Mouse (Mus musculus) C2C12 (cell line): Measurements from ENCODE around the gene Mtg2.

Experiments
- CEBPB ChIP-seq: IDR thresholded peaks from one replicate; pipeline ENCODE4 v1.6.1; 2011; ENCODE audit warnings: low read depth, mild to moderate bottlenecking, control low read depth, moderate library complexity
- CTCF ChIP-seq: IDR thresholded peaks from one replicate; pipeline ENCODE4 v1.5.1; 2011; ENCODE audit not compliant: control insufficient read depth, insufficient read depth, insufficient read length
- MAX ChIP-seq: IDR thresholded peaks from one replicate; pipeline ENCODE4 v1.6.1; 2011; ENCODE audit warnings: mild to moderate bottlenecking, control low read depth
- MYOD1 ChIP-seq: IDR thresholded peaks from one replicate; pipeline ENCODE4 v1.6.1; 2011; ENCODE audit warnings: low read depth; ENCODE audit not compliant: control insufficient read depth, insufficient read length
- USF1 ChIP-seq: IDR thresholded peaks from one replicate; pipeline ENCODE4 v1.6.1; 2011; ENCODE audit warnings: low read depth, mild to moderate bottlenecking, control low read depth, moderate library complexity

- TF ChIP-seq CTCF (peak; percentile 65), USF1 (no peak), MAX (no peak), CEBPB (no peak), MYOD1 (no peak)
These were observed 19.4 kb upstream of the Mtg2 start for GRCm38 (mm10) chr2:180050986-180051385.
